Mouse (Mus musculus) CH12.LX (cell line): ENCODE measurements around the gene Nox1. TPM values are rescaled to one million over a fixed set of nuclear protein-coding genes. Genes with fewer than 3 reads are reported as not detected.
"Not testable (repeated sequence)": the region's sequence is repeated elsewhere in the genome, so short reads cannot be mapped to it uniquely, and the experiment has no call there.

ENCODE experiments used
- DNase-seq: peaks from one replicate; pipeline ENCODE4 v3.0.0-alpha.2; 2013; ENCODE audit errors: extremely low read depth
- H3K27ac ChIP-seq: 2 replicates; pipeline ENCODE4 v1.5.1; 2012; ENCODE audit warnings: low read depth, mild to moderate bottlenecking, control low read depth, moderate library complexity; ENCODE audit not compliant: insufficient read depth
- H3K27me3 ChIP-seq: replicated peaks from 2 replicates; pipeline ENCODE3; 2012; ENCODE audit warnings: inconsistent platforms
- H3K36me3 ChIP-seq, 2 experiments: replicated peaks in 1 of 2; 2 replicates each; pipeline versions ENCODE3 to v1.6.1; 2012; ENCODE audit warnings: inconsistent platforms in 1 of 2, low read length in 1 of 2, mild to moderate bottlenecking in 1 of 2, mixed read lengths in 1 of 2, moderate library complexity in 1 of 2; ENCODE audit not compliant: control insufficient read depth in 1 of 2, insufficient read depth in 1 of 2
- H3K4me1 ChIP-seq, 2 experiments: 2 replicates each; pipeline ENCODE4 v1.6.1; 2012; ENCODE audit warnings: inconsistent platforms in 1 of 2, moderate library complexity in 1 of 2; ENCODE audit not compliant: insufficient read depth in 2 of 2, control insufficient read depth in 1 of 2
- H3K4me2 ChIP-seq: 2 replicates; pipeline ENCODE4 v1.6.1; 2012; ENCODE audit warnings: low read depth, mild to moderate bottlenecking, control low read depth; ENCODE audit not compliant: poor library complexity, insufficient read depth, severe bottlenecking
- H3K4me3 ChIP-seq, 3 experiments: fragments of 150-350 bp in 1 of 3; sonication (generic) in 1 of 3; replicated peaks in 1 of 3; 2 replicates each; pipeline versions ENCODE3 to v1.5.1; 2011 to 2012; ENCODE audit warnings: low read depth in 2 of 3, low read length in 2 of 3, mild to moderate bottlenecking in 2 of 3, moderate library complexity in 2 of 3, control low read depth in 1 of 3, improper control_type of control experiment in 1 of 3, inconsistent platforms in 1 of 3, mixed read lengths in 1 of 3; ENCODE audit not compliant: poor library complexity in 1 of 3
- H3K79me2 ChIP-seq: replicated peaks from 2 replicates; pipeline ENCODE4 v1.6.1; 2012; ENCODE audit warnings: mild to moderate bottlenecking, moderate library complexity; ENCODE audit not compliant: control insufficient read depth, poor library complexity, insufficient read depth, severe bottlenecking; ENCODE audit errors: extremely low read depth
- H3K9ac ChIP-seq: 2 replicates; pipeline ENCODE4 v1.6.1; 2012; ENCODE audit warnings: low read depth, mild to moderate bottlenecking, control low read depth, moderate library complexity; ENCODE audit not compliant: insufficient read depth
- H3K9me3 ChIP-seq: replicated peaks from 2 replicates; pipeline ENCODE3; 2012; ENCODE audit warnings: low read length, inconsistent platforms, mixed read lengths
- CHD2 ChIP-seq: IDR thresholded peaks from 2 replicates; pipeline ENCODE4 v1.6.1; 2011; ENCODE audit warnings: low read length, improper control_type of control experiment
- E2F4 ChIP-seq: IDR thresholded peaks from 2 replicates; pipeline ENCODE4 v1.6.1; 2011; ENCODE audit warnings: low read depth, low read length, improper control_type of control experiment; ENCODE audit not compliant: insufficient replicate concordance
- ETS1 ChIP-seq: conservative IDR thresholded peaks from 2 replicates; pipeline ENCODE4 v1.6.1; 2012; ENCODE audit warnings: low read depth, mild to moderate bottlenecking, inconsistent platforms, low read length, improper control_type of control experiment, moderate library complexity
- GABPA ChIP-seq: IDR thresholded peaks from 2 replicates; pipeline ENCODE4 v1.6.1; 2012; ENCODE audit warnings: low read depth, low read length, improper control_type of control experiment, inconsistent platforms; ENCODE audit not compliant: insufficient replicate concordance
- HCFC1 ChIP-seq: IDR thresholded peaks from 2 replicates; pipeline ENCODE4 v1.6.1; 2012; ENCODE audit warnings: low read depth, mild to moderate bottlenecking, inconsistent platforms, low read length, improper control_type of control experiment
- JUN ChIP-seq: IDR thresholded peaks from 2 replicates; pipeline ENCODE4 v1.6.1; 2011; ENCODE audit warnings: low read depth, mild to moderate bottlenecking, low read length, improper control_type of control experiment, moderate library complexity; ENCODE audit not compliant: insufficient read depth
- JUND ChIP-seq: conservative IDR thresholded peaks from 2 replicates; pipeline ENCODE4 v1.6.1; 2011; ENCODE audit warnings: low read depth, low read length, improper control_type of control experiment
- KAT2A ChIP-seq: IDR thresholded peaks from 2 replicates; pipeline ENCODE4 v1.6.1; 2012; ENCODE audit warnings: low read length, improper control_type of control experiment, inconsistent platforms; ENCODE audit not compliant: insufficient replicate concordance
- NELFE ChIP-seq: IDR thresholded peaks from 2 replicates; pipeline ENCODE4 v1.6.1; 2011; ENCODE audit warnings: low read depth, low read length, improper control_type of control experiment
- PAX5 ChIP-seq: IDR thresholded peaks from 2 replicates; pipeline ENCODE4 v1.6.1; 2012; ENCODE audit warnings: low read length, inconsistent platforms, mixed read lengths
- POLR2AphosphoS2 ChIP-seq: IDR thresholded peaks from 2 replicates; pipeline ENCODE4 v1.6.1; 2011; ENCODE audit warnings: low read depth, low read length, improper control_type of control experiment
- RCOR1 ChIP-seq: conservative IDR thresholded peaks from 2 replicates; pipeline ENCODE4 v1.6.1; 2012; ENCODE audit warnings: low read depth, mild to moderate bottlenecking, inconsistent platforms, low read length, improper control_type of control experiment
- SIN3A ChIP-seq: IDR thresholded peaks from 2 replicates; pipeline ENCODE4 v1.6.1; 2012; ENCODE audit warnings: low read length, improper control_type of control experiment, inconsistent platforms
- TBP ChIP-seq: conservative IDR thresholded peaks from 2 replicates; pipeline ENCODE4 v1.6.1; 2011; ENCODE audit warnings: low read depth, low read length, improper control_type of control experiment
- TCF12 ChIP-seq: IDR thresholded peaks from 2 replicates; pipeline ENCODE4 v1.6.1; 2014; ENCODE audit warnings: low read depth, mild to moderate bottlenecking, inconsistent platforms, low read length, improper control_type of control experiment
- UBTF ChIP-seq: IDR thresholded peaks from 2 replicates; pipeline ENCODE4 v1.6.1; 2012; ENCODE audit warnings: low read depth, mild to moderate bottlenecking, inconsistent platforms, low read length, improper control_type of control experiment, moderate library complexity
- USF1 ChIP-seq: IDR thresholded peaks from 2 replicates; pipeline ENCODE4 v1.6.1; 2014; ENCODE audit warnings: low read depth, mild to moderate bottlenecking, inconsistent platforms, low read length, improper control_type of control experiment
- USF2 ChIP-seq: conservative IDR thresholded peaks from 2 replicates; pipeline ENCODE4 v1.6.1; 2011; ENCODE audit warnings: low read depth, low read length, improper control_type of control experiment
- ZKSCAN1 ChIP-seq: IDR thresholded peaks from 2 replicates; pipeline ENCODE4 v1.6.1; 2012; ENCODE audit warnings: low read depth, inconsistent platforms, low read length, improper control_type of control experiment, borderline replicate concordance
- dilution Hi-C: fragments of 300-500 bp; cut with MboI; formaldehyde crosslinking; loops from 2 replicates; pipeline ENCODE4 v1.14.3; 2020; ENCODE audit warnings: low sequenced_read_pairs; ENCODE audit not compliant: extremely low pct_unique_long_range_greater_than_20kb, extremely low pct_ligation_motif_present
- in situ Hi-C: fragments of 300-500 bp; cut with MboI; formaldehyde crosslinking; loops from 3 replicates; pipeline ENCODE4 v1.14.3; 2019; ENCODE audit warnings: low sequenced_read_pairs, low pct_ligation_motif_present, low pct_unique_long_range_greater_than_20kb, mixed read lengths
- polyA plus RNA-seq: library from polyadenylated mRNA; unstranded; fragments of >175 nt; gene quantifications from 2 replicates; pipeline ENCODE4 v1.2.1, GENCODE M21; 2012; ENCODE audit warnings: low read depth; ENCODE audit not compliant: insufficient read length
- total RNA-seq, 2 experiments: library from RNA; depleted of rRNA; stranded (reverse); fragments of 300-350 nt in 1 of 2; fragments of >200 nt in 1 of 2; gene quantifications; 2 replicates each; pipeline ENCODE4 v1.2.3; 2012 to 2014

Gene Nox1
- total and polyA plus RNA-seq, 3 experiments, result 0.04 to 0.77 (median 0.47) TPM

- dilution Hi-C loops, result no loop called here
- H3K4me3 ChIP-seq, result no peak overlapping the region
- no peaks in the 10 kb centered on the region for H3K27me3 ChIP-seq
- no peak overlapping the region for H3K27ac ChIP-seq
- no peaks in the 10 kb centered on the region for H3K9me3 ChIP-seq
- H3K79me2 ChIP-seq, result no peaks in the 10 kb centered on the region
- H3K4me2 ChIP-seq, result no peak overlapping the region
- DNase-seq, result no peak
- in situ Hi-C loops, result no loop called here
- TF ChIP-seq ETS1 (no peak), TCF12 (no peak), POLR2AphosphoS2 (no peak), NELFE (no peak), CHD2 (no peak), SIN3A (no peak), JUND (no peak), ZKSCAN1 (no peak), HCFC1 (no peak)
- H3K36me3 ChIP-seq, result peaks cover 3 to 21% of the 10 kb centered on the region in 2 experiments
- no peak overlapping the region for H3K9ac ChIP-seq
- no peaks in the 10 kb centered on the region for H3K4me1 ChIP-seq
Observed at GRCm38 (mm10) chrX:134208491-134208890, 13.3 kb downstream of the Nox1 start.

GRCm38 (mm10) chrX:134187201-134187600, 34.6 kb downstream of the Nox1 start, which contains the start of gene Arl13a:
Arl13a (plus strand) TSS chrX:134187501.
- H3K4me2 ChIP-seq, H3K27ac ChIP-seq, DNase-seq, H3K4me3 ChIP-seq, H3K27me3 ChIP-seq, H3K9ac ChIP-seq, H3K4me1 ChIP-seq, H3K9me3 ChIP-seq, H3K79me2 ChIP-seq, in situ Hi-C loops, dilution Hi-C loops, H3K36me3 ChIP-seq: not testable (repeated sequence)

GRCm38 (mm10) chrX:134174699-134175098, 47.1 kb downstream of the Nox1 start:
- no peak for DNase-seq
- no peaks in the 10 kb centered on the region for H3K79me2 ChIP-seq
- H3K9ac ChIP-seq, result no peak overlapping the region
- H3K4me3 ChIP-seq, result no peak overlapping the region
- in situ Hi-C loops, result no loop called here
- TF ChIP-seq USF1 (no peak), ETS1 (no peak), PAX5 (no peak), E2F4 (no peak), JUN (no peak), RCOR1 (no peak), UBTF (no peak), GABPA (no peak), TBP (no peak), CHD2 (no peak), JUND (no peak), USF2 (no peak), KAT2A (no peak)
- TF ChIP-seq, all 38 proteins: peak for 0
- no peak overlapping the region for H3K27ac ChIP-seq
- H3K27me3 ChIP-seq, result no peaks in the 10 kb centered on the region
- H3K4me1 ChIP-seq, result peaks cover 0 to 27% of the 10 kb centered on the region in 2 experiments; a peak in 2 of 4 replicates
- H3K4me2 ChIP-seq, result no peak overlapping the region
- no peaks in the 10 kb centered on the region for H3K36me3 ChIP-seq
- no peaks in the 10 kb centered on the region for H3K9me3 ChIP-seq
- dilution Hi-C loops, result no loop called here
